Mouse (Mus musculus): ENCODE results near the gene Mrps24. TPM values are rescaled to one million over a fixed set of nuclear protein-coding genes. Genes with fewer than 3 reads are reported as not detected.

The Mrps24 gene
- polyA plus RNA-seq, 1 experiment: 139 TPM

DNA sequence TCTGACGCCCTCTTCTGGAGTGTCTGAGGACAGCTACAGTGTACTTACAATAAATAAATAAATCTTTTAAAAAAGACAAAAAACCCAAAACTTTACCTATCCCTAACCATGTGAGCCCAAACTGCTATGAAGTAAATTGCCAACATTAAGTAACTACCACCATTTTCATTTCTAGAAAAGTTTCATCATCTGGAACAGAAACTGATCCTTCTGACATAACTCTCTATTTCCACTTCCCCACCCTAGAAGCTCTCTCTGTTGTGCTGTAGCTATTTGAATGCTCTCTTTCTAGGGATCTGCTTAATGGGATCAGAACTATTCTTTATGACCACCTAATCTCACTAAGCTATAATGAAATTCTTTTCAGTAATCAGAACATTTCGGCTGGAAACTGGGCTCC lies 29.5 kb upstream of the Mrps24 start:
- TF ChIP-seq POLR2AphosphoS2 (IDR thresholded peaks at IDR 0.05; ENCODE audit: insufficient read length, low read depth): no peak
- no peak for TF ChIP-seq E2F4 (IDR thresholded peaks at IDR 0.05; ENCODE audit: insufficient read depth)
- no peak for TF ChIP-seq REST (IDR thresholded peaks at IDR 0.05; ENCODE audit: insufficient read depth, insufficient read length)
- Histone ChIP-seq H3K4me2 (ENCODE audit: low read depth) (no peak overlapping the region), H3K36me3 (ENCODE audit: control insufficient read depth, insufficient read depth) (no peaks in the 10 kb centered on the region), H3K4me3 (no peak overlapping the region), H3ac (ENCODE audit: control insufficient read depth, insufficient read length) (no peak overlapping the region), H3K79me2 (ENCODE audit: control insufficient read depth, insufficient read depth) (peaks cover 21% of the 10 kb centered on the region), H3K27me3 (ENCODE audit: control insufficient read depth, insufficient read depth, insufficient read length) (no peaks in the 10 kb centered on the region)

DNA sequence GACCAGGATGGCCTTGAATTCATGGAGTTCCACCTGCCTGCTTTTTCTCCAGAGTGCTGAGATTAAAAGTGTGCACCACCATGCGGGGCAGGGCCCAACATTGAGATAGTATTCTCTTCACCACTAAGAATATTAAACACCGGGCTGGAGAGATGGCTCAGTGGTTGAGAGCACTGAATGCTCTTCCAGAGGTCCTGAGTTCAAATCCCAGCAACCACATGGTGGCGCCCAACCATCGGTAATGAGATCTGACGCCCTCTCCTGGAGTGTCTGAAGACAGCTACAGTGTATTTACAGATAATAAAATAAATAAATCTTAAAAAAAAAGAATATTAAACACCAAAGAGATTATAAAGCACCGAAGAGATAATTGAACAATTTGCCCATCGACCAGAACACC lies 26.6 kb upstream of the Mrps24 start:
- Histone ChIP-seq H3K4me2 (ENCODE audit: low read depth) (no peak overlapping the region), H3K36me3 (ENCODE audit: control insufficient read depth, insufficient read depth) (no peaks in the 10 kb centered on the region), H3K27me3 (ENCODE audit: control insufficient read depth, insufficient read depth, insufficient read length) (no peaks in the 10 kb centered on the region), H3K4me3 (peak overlapping the region; percentile 44), H3ac (ENCODE audit: control insufficient read depth, insufficient read length) (no peak overlapping the region), H3K79me2 (ENCODE audit: control insufficient read depth, insufficient read depth) (peaks cover 48% of the 10 kb centered on the region)
- TF ChIP-seq SRF (IDR thresholded peaks at IDR 0.05; ENCODE audit: control insufficient read depth, insufficient read length, low read depth) (no peak), TCF12 (IDR thresholded peaks at IDR 0.05; ENCODE audit: insufficient read depth, poor library complexity, severe bottlenecking) (no peak), POLR2A (IDR thresholded peaks at IDR 0.05; ENCODE audit: insufficient read length, low read depth) (no peak), MAX (IDR thresholded peaks at IDR 0.05; ENCODE audit: low read depth) (no peak), TCF3 (IDR thresholded peaks at IDR 0.05; ENCODE audit: insufficient read length, low read depth) (no peak), USF1 (IDR thresholded peaks at IDR 0.05; ENCODE audit: low read depth) (no peak), CEBPB (IDR thresholded peaks at IDR 0.05; ENCODE audit: insufficient read depth, poor library complexity, severe bottlenecking) (no peak), POLR2AphosphoS2 (IDR thresholded peaks at IDR 0.05; ENCODE audit: insufficient read length, low read depth) (no peak), REST (IDR thresholded peaks at IDR 0.05; ENCODE audit: insufficient read depth, insufficient read length) (no peak), MYOD1 (IDR thresholded peaks at IDR 0.05; ENCODE audit: control insufficient read depth in 1 of 3, insufficient read length in 2 of 3, low read depth in 2 of 3) (no peak), E2F4 (IDR thresholded peaks at IDR 0.05; ENCODE audit: insufficient read depth) (no peak), MYOG (IDR thresholded peaks at IDR 0.05; ENCODE audit: control insufficient read depth in 1 of 3, insufficient read depth in 1 of 3, insufficient read length in 2 of 3, low read depth in 2 of 3) (no peak)

DNA sequence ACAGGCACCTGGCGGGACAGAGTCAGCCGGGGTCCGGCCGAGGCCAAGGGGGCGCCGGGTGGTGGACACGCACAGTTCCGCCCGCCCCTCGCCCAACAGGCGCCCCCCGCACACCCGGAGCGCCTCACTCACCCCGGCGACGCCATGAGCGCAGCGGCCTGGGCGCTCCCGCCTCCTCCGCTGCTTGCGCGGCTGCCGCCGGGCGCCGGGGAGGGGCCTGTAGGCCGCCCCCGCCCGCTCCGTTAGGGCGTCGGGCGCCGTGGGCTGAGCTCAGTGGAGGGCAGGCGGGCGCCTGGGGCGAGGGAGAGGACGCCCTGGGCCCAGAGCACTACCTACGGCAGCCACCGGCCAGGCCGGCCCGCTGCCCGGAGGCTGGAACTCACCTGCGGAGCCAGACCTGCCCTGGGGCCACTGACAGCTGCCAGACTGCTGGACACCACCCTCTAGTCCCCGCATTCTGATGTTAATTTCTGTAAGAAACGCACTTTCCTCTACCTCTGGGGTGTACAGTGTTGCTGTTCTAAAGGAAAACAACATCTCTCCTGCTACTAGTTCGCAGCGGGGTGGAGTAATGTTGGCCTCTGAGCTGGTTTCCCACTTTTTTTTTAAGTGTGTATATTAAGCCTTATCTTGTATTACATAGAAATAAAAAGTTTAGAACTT lies 25.6 kb upstream of the Mrps24 start:
- TF ChIP-seq CEBPB (IDR thresholded peaks at IDR 0.05; ENCODE audit: insufficient read depth, poor library complexity, severe bottlenecking): no peak
- no peak for TF ChIP-seq MYOD1 (IDR thresholded peaks at IDR 0.05; ENCODE audit: control insufficient read depth in 1 of 3, insufficient read length in 2 of 3, low read depth in 2 of 3)
- TF ChIP-seq REST (IDR thresholded peaks at IDR 0.05; ENCODE audit: insufficient read depth, insufficient read length): no peak
- TF ChIP-seq TCF3 (IDR thresholded peaks at IDR 0.05; ENCODE audit: insufficient read length, low read depth): no peak
- no peak for TF ChIP-seq SRF (IDR thresholded peaks at IDR 0.05; ENCODE audit: control insufficient read depth, insufficient read length, low read depth)
- peak; percentile 97 for TF ChIP-seq POLR2A (IDR thresholded peaks at IDR 0.05; ENCODE audit: insufficient read length, low read depth)
- TF ChIP-seq MYOG (IDR thresholded peaks at IDR 0.05; ENCODE audit: control insufficient read depth in 1 of 3, insufficient read depth in 1 of 3, insufficient read length in 2 of 3, low read depth in 2 of 3): peak in 1 of 3 experiments; percentile 30
- TF ChIP-seq POLR2AphosphoS2 (IDR thresholded peaks at IDR 0.05; ENCODE audit: insufficient read length, low read depth): peak; percentile 91
- no peak for TF ChIP-seq USF1 (IDR thresholded peaks at IDR 0.05; ENCODE audit: low read depth)
- H3K79me2 ChIP-seq (ENCODE audit: control insufficient read depth, insufficient read depth): peaks cover 59% of the 10 kb centered on the region
- H3K36me3 ChIP-seq (ENCODE audit: control insufficient read depth, insufficient read depth): no peaks in the 10 kb centered on the region
- peak overlapping the region; percentile 44 for H3K4me3 ChIP-seq
- peak overlapping the region; percentile 88 for H3K4me2 ChIP-seq (ENCODE audit: low read depth)
- no peaks in the 10 kb centered on the region for H3K27me3 ChIP-seq (ENCODE audit: control insufficient read depth, insufficient read depth, insufficient read length)
- H3ac ChIP-seq (ENCODE audit: control insufficient read depth, insufficient read length): peak overlapping the region; percentile 78

DNA sequence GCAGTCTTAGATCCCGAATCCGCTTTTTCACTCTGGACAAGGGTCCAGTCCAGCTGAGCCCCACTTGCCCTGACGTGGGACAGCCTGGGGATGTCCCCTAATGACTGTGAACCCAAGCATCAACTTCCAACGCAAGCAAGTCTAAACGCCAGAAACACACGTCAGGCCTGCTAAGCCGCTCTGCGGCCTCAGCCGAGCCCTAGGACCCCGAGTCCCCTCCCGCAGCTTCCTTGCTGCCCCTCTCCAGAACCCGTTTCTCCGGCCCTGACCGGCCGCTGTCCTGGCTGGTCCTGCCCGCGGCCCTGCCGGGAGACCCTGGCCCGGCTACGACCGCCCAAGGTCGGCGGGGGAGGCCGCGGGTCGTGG lies 25.1 kb upstream of the Mrps24 start:
- Histone ChIP-seq H3K4me2 (ENCODE audit: low read depth) (peak overlapping the region; percentile 86), H3K79me2 (ENCODE audit: control insufficient read depth, insufficient read depth) (peaks cover 62% of the 10 kb centered on the region), H3ac (ENCODE audit: control insufficient read depth, insufficient read length) (peak overlapping the region; percentile 78), H3K27me3 (ENCODE audit: control insufficient read depth, insufficient read depth, insufficient read length) (no peaks in the 10 kb centered on the region), H3K4me3 (peak overlapping the region; percentile 44), H3K36me3 (ENCODE audit: control insufficient read depth, insufficient read depth) (no peaks in the 10 kb centered on the region)
- TF ChIP-seq E2F4 (IDR thresholded peaks at IDR 0.05; ENCODE audit: insufficient read depth) (no peak), TCF3 (IDR thresholded peaks at IDR 0.05; ENCODE audit: insufficient read length, low read depth) (no peak), POLR2A (IDR thresholded peaks at IDR 0.05; ENCODE audit: insufficient read length, low read depth) (no peak), REST (IDR thresholded peaks at IDR 0.05; ENCODE audit: insufficient read depth, insufficient read length) (no peak), SRF (IDR thresholded peaks at IDR 0.05; ENCODE audit: control insufficient read depth, insufficient read length, low read depth) (no peak), MAX (IDR thresholded peaks at IDR 0.05; ENCODE audit: low read depth) (no peak), POLR2AphosphoS2 (IDR thresholded peaks at IDR 0.05; ENCODE audit: insufficient read length, low read depth) (no peak), MYOG (IDR thresholded peaks at IDR 0.05; ENCODE audit: control insufficient read depth in 1 of 3, insufficient read depth in 1 of 3, insufficient read length in 2 of 3, low read depth in 2 of 3) (no peak), USF1 (IDR thresholded peaks at IDR 0.05; ENCODE audit: low read depth) (no peak), CEBPB (IDR thresholded peaks at IDR 0.05; ENCODE audit: insufficient read depth, poor library complexity, severe bottlenecking) (no peak), TCF12 (IDR thresholded peaks at IDR 0.05; ENCODE audit: insufficient read depth, poor library complexity, severe bottlenecking) (no peak), MYOD1 (IDR thresholded peaks at IDR 0.05; ENCODE audit: control insufficient read depth in 1 of 3, insufficient read length in 2 of 3, low read depth in 2 of 3) (no peak)

- Histone ChIP-seq H3K36me3 (ENCODE audit: control insufficient read depth, insufficient read depth) (no peaks in the 10 kb centered on the region), H3K79me2 (ENCODE audit: control insufficient read depth, insufficient read depth) (peaks cover 69% of the 10 kb centered on the region), H3K4me2 (ENCODE audit: low read depth) (peak overlapping the region; percentile 86), H3K27me3 (ENCODE audit: control insufficient read depth, insufficient read depth, insufficient read length) (no peaks in the 10 kb centered on the region), H3K4me3 (peak overlapping the region; percentile 44), H3ac (ENCODE audit: control insufficient read depth, insufficient read length) (no peak overlapping the region)
- TF ChIP-seq USF1 (IDR thresholded peaks at IDR 0.05; ENCODE audit: low read depth) (no peak), TCF3 (IDR thresholded peaks at IDR 0.05; ENCODE audit: insufficient read length, low read depth) (no peak), POLR2AphosphoS2 (IDR thresholded peaks at IDR 0.05; ENCODE audit: insufficient read length, low read depth) (no peak), TCF12 (IDR thresholded peaks at IDR 0.05; ENCODE audit: insufficient read depth, poor library complexity, severe bottlenecking) (no peak), MYOG (IDR thresholded peaks at IDR 0.05; ENCODE audit: control insufficient read depth in 1 of 3, insufficient read depth in 1 of 3, insufficient read length in 2 of 3, low read depth in 2 of 3) (no peak), SRF (IDR thresholded peaks at IDR 0.05; ENCODE audit: control insufficient read depth, insufficient read length, low read depth) (no peak), MAX (IDR thresholded peaks at IDR 0.05; ENCODE audit: low read depth) (no peak), REST (IDR thresholded peaks at IDR 0.05; ENCODE audit: insufficient read depth, insufficient read length) (no peak), POLR2A (IDR thresholded peaks at IDR 0.05; ENCODE audit: insufficient read length, low read depth) (no peak), E2F4 (IDR thresholded peaks at IDR 0.05; ENCODE audit: insufficient read depth) (no peak), MYOD1 (IDR thresholded peaks at IDR 0.05; ENCODE audit: control insufficient read depth in 1 of 3, insufficient read length in 2 of 3, low read depth in 2 of 3) (no peak), CEBPB (IDR thresholded peaks at IDR 0.05; ENCODE audit: insufficient read depth, poor library complexity, severe bottlenecking) (no peak)
Observed at GRCm38 (mm10) chr11:5739846-5740245, 24.4 kb upstream of the Mrps24 start.

Data from myocyte (in vitro differentiated cells).